Mouse (Mus musculus): ENCODE data around the gene Uba1.

DNA sequence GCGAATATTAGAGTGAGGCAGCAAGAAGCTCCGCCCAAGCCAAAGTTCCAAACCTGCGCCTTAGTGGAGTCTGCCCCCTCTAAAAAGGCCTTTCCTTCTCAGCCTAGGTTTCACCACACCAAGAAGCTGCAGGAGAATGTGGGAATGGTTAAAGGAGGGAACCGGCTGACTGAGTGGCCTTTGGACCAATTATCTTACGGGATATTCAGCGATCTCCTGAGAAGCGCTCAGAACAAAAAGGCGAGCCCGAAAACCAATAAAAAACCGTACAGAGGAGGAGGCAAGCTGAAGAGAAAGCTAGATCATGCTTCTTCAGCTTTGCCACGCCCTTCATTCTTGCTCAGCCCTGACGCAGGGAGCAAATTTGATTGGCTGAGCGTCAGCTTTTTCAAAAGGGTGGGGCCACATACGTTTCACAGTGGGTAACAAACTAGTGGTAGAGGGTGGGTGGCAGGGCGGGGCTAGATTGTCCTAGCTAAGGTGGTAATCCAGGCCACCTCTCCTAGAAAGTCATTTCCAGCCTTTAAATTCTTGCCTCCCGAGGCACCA is 29.5 kb downstream of the Uba1 start, which contains the start of gene Cdk16:
- TF ChIP-seq CTCF (conservative IDR thresholded peaks at IDR 0.05; ENCODE audit: low read length) (no peak), POU5F1 (IDR thresholded peaks at IDR 0.05; ENCODE audit: borderline replicate concordance, low read length) (no peak), NANOG (IDR thresholded peaks at IDR 0.05; ENCODE audit: borderline replicate concordance, low read length) (no peak)
